Mouse (Mus musculus) lung, postnatal 0 days (tissue): ENCODE measurements around the gene Casp3.

Source experiments
- CTCF ChIP-seq: IDR thresholded peaks from 2 replicates; pipeline ENCODE4 v1.5.1; 2016; ENCODE audit warnings: antibody characterized with exemption, mild to moderate bottlenecking
- EP300 ChIP-seq: IDR thresholded peaks from 2 replicates; pipeline ENCODE4 v1.6.1; 2016; ENCODE audit warnings: antibody characterized with exemption, mild to moderate bottlenecking, control low read depth

GRCm38 (mm10) chr8:46603587-46603986 is 13.5 kb upstream of the Casp3 start:
- TF ChIP-seq EP300 (no peak), CTCF (no peak)
